Mouse (Mus musculus) midbrain, embryonic 15.5 days (tissue): ENCODE results near the gene Bzw2. TPM values are rescaled to one million over a fixed set of nuclear protein-coding genes. Genes with fewer than 3 reads are reported as not detected.
A peak's percentile ranks its signal among the peaks of the same experiment; 100 is the strongest.

Source experiments
- ATAC-seq: fragments of 200-750 bp; cut with Nextera tagmentation; replicated peaks from 2 replicates; pipeline ENCODE4 v1.8.0; 2017; ENCODE audit warnings: moderate TSS enrichment
- H3K27ac ChIP-seq: fragments of 300-500 bp; sonication (generic); 2 replicates; pipeline ENCODE4 v1.5.1; 2015; ENCODE audit warnings: mild to moderate bottlenecking, inconsistent platforms
- H3K27me3 ChIP-seq: fragments of 300-500 bp; sonication (generic); replicated peaks from 2 replicates; pipeline ENCODE4 v1.6.1; 2015; ENCODE audit warnings: inconsistent platforms
- H3K36me3 ChIP-seq: fragments of 300-500 bp; sonication (generic); replicated peaks from 2 replicates; pipeline ENCODE4 v1.6.1; 2015; ENCODE audit warnings: inconsistent platforms
- H3K4me1 ChIP-seq: fragments of 300-500 bp; sonication (generic); 2 replicates; pipeline ENCODE4 v1.6.1; 2015; ENCODE audit warnings: inconsistent platforms
- H3K4me2 ChIP-seq: fragments of 300-500 bp; sonication (generic); 2 replicates; pipeline ENCODE4 v1.6.1; 2015; ENCODE audit warnings: inconsistent platforms, mild to moderate bottlenecking, moderate library complexity
- H3K4me3 ChIP-seq: fragments of 300-500 bp; sonication (generic); 2 replicates; pipeline ENCODE4 v1.5.1; 2015; ENCODE audit warnings: mild to moderate bottlenecking, inconsistent platforms
- H3K9ac ChIP-seq: fragments of 300-500 bp; sonication (generic); 2 replicates; pipeline ENCODE4 v1.6.1; 2015; ENCODE audit warnings: mild to moderate bottlenecking, inconsistent platforms
- H3K9me3 ChIP-seq: fragments of 300-500 bp; sonication (generic); 2 replicates; pipeline ENCODE4 v1.6.1; 2016; ENCODE audit warnings: inconsistent platforms
- WGBS: fragments of 180-500 bp; shearing (Covaris S2); methylation state at CpG from one replicate; pipeline ENCODE4 v1.1.7; 2015; ENCODE audit warnings: mixed read lengths; 5-methylcytosine and 5-hydroxymethylcytosine counted together
- polyA plus RNA-seq: library from polyadenylated mRNA; unstranded; fragments of >200 nt; fragmentation: Nextera tagmentation; extraction: Ambion mirVana; gene quantifications from 2 replicates; pipeline ENCODE4 v1.2.1, GENCODE M21; 2015

Bzw2 gene
- polyA plus RNA-seq, 1 experiment from 2014 or later: 395 TPM

DNA sequence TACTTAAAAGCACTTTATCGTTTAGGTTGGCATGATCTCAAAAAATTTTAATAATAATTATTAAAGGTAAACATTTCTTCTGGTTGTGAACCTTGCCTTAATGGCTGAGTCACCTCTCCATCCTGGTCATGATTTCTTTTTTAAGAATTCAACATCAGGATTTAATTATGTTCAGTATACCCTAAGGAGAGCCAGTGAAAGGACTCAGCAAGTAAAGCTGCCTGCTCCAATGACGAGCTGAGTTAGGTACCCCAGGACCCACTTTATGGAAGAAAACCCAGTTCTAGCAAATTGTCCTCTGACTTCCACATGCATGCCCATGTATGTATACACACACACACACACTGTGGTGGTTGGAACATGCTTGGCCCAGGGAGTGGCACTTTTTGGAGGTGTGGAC is 110.3 kb downstream of the Bzw2 start:
- Histone ChIP-seq H3K4me3 (no peak overlapping the region), H3K4me2 (no peak overlapping the region), H3K9ac (no peak overlapping the region), H3K9me3 (no peaks in the 10 kb centered on the region), H3K36me3 (no peaks in the 10 kb centered on the region), H3K27ac (no peak overlapping the region), H3K27me3 (no peaks in the 10 kb centered on the region), H3K4me1 (0 out of 2 replicates have a peak, but pooled peaks cover 5% of the 10 kb centered on the region)
- 75% methylated on average over 2 of the region's 2 CpGs for WGBS
- no peak for ATAC-seq

GRCm38 (mm10) chr12:36046196-36046595 is 111.7 kb downstream of the Bzw2 start:
- 68% methylated on average over 5 of the region's 5 CpGs for WGBS
- Histone ChIP-seq H3K36me3 (no peaks in the 10 kb centered on the region), H3K9ac (no peak overlapping the region), H3K4me1 (peaks cover 6% of the 10 kb centered on the region), H3K9me3 (no peaks in the 10 kb centered on the region), H3K4me3 (no peak overlapping the region), H3K27me3 (no peaks in the 10 kb centered on the region), H3K4me2 (no peak overlapping the region), H3K27ac (no peak overlapping the region)
- ATAC-seq: no peak

GRCm38 (mm10) chr12:36044691-36045090 is 113.2 kb downstream of the Bzw2 start:
- H3K27me3 ChIP-seq: no peaks in the 10 kb centered on the region
- no peak for ATAC-seq
- no peak overlapping the region for H3K9ac ChIP-seq
- H3K4me1 ChIP-seq: peaks cover 20% of the 10 kb centered on the region
- WGBS: 83% methylated on average over 2 of the region's 2 CpGs
- no peak overlapping the region for H3K4me2 ChIP-seq
- no peaks in the 10 kb centered on the region for H3K9me3 ChIP-seq
- no peaks in the 10 kb centered on the region for H3K36me3 ChIP-seq
- H3K4me3 ChIP-seq: no peak overlapping the region
- no peak overlapping the region for H3K27ac ChIP-seq

DNA sequence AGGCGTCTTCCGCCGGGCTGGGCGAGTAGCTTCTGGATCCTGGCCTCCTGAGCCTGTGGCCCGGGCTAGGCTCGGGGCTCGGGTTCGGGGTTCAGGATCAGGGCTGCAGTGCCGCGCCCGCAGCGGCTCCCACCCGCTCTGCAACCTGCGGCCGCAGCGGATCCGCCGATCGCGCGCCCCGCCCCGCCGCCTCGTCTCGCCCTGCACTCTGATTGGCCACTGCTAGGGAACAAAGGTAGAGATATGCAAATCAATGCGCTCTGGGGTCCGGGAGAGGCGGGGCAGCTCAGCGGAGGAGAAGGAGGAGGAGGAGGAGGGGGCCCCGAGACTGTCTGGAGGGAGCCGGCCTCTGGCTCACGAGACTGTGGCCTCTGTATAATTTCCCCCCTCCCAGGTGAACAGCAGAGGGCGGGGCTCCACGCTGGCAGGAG is 115.5 kb downstream of the Bzw2 start, which contains the start of gene Tspan13:
Tspan13 (minus strand) TSS at position 153 of the 431 bp plus-strand sequence.
- H3K9ac ChIP-seq: peak within 1 kb of the TSS; percentile 98
- peak within 1 kb of the TSS; percentile 98 for H3K27ac ChIP-seq
- H3K36me3 ChIP-seq: no peaks in the 10 kb centered on the region
- H3K4me2 ChIP-seq: peak within 1 kb of the TSS; percentile 59
- ATAC-seq: peak; percentile 98
- 0% methylated on average over 29 of the region's 35 CpGs for WGBS
- H3K9me3 ChIP-seq: no peaks in the 10 kb centered on the region
- H3K4me1 ChIP-seq: peaks cover 24% of the 10 kb centered on the region
- H3K4me3 ChIP-seq: peak within 1 kb of the TSS; percentile 100
- no peaks in the 10 kb centered on the region for H3K27me3 ChIP-seq

Other genes starting within 250 kb of the Bzw2 start
- gene Agr3, start 232.5 kb downstream of the Bzw2 start, polyA plus RNA-seq: not detected in 2 replicates
- gene Agr2, start 165.2 kb downstream of the Bzw2 start, polyA plus RNA-seq: 2.0 TPM in 1 of 2 replicates, not detected in the other
- gene Tspan13, start 115.6 kb downstream of the Bzw2 start, polyA plus RNA-seq: 391 and 416 TPM in 2 replicates
- 67.8 and 77.3 TPM in 2 replicates for gene Ankmy2, start 966 bp downstream of the Bzw2 start, polyA plus RNA-seq
- 0.43 TPM in 1 of 2 replicates, not detected in the other for gene Lrrc72, start 95.3 kb upstream of the Bzw2 start, polyA plus RNA-seq
- gene Sostdc1, start 156.1 kb upstream of the Bzw2 start, polyA plus RNA-seq: 6.8 and 8.1 TPM in 2 replicates
- 11.4 and 12.9 TPM in 2 replicates for gene Ispd, start 223.4 kb upstream of the Bzw2 start, polyA plus RNA-seq
- gene D630036H23Rik, start 224.1 kb upstream of the Bzw2 start, polyA plus RNA-seq: 2.1 and 2.5 TPM in 2 replicates